Mouse (Mus musculus) heart, embryonic 10.5 days (tissue): ENCODE results near the gene 2010300C02Rik. TPM values are rescaled to one million over a fixed set of nuclear protein-coding genes. Genes with fewer than 3 reads are reported as not detected.

ENCODE experiments used
- DNase-seq: peaks from one replicate; pipeline ENCODE4 v3.0.0-alpha.2; 2017; ENCODE audit warnings: low spot score
- H3K27ac ChIP-seq: fragments of 300-500 bp; sonication (generic); 2 replicates; pipeline ENCODE4 v1.5.1; 2016; ENCODE audit warnings: mild to moderate bottlenecking
- H3K27me3 ChIP-seq: fragments of 300-500 bp; sonication (generic); 2 replicates; pipeline ENCODE4 v1.6.1; 2016; ENCODE audit warnings: mild to moderate bottlenecking; ENCODE audit not compliant: poor library complexity, insufficient read depth, severe bottlenecking
- H3K36me3 ChIP-seq: fragments of 300-500 bp; sonication (generic); 2 replicates; pipeline ENCODE4 v1.6.1; 2016; ENCODE audit warnings: mild to moderate bottlenecking, moderate library complexity
- H3K4me1 ChIP-seq: fragments of 300-500 bp; sonication (generic); 2 replicates; pipeline ENCODE4 v1.6.1; 2016; ENCODE audit warnings: mild to moderate bottlenecking
- H3K4me3 ChIP-seq: fragments of 300-500 bp; sonication (generic); 2 replicates; pipeline ENCODE4 v1.5.1; 2016; ENCODE audit warnings: mild to moderate bottlenecking, moderate library complexity
- H3K9me3 ChIP-seq: fragments of 300-500 bp; sonication (generic); 2 replicates; pipeline ENCODE4 v1.6.1; 2016; ENCODE audit warnings: mild to moderate bottlenecking, moderate library complexity
- whole genome bisulfite sequencing: fragments of 180-500 bp; shearing (Covaris S2); methylation state at CpG from one replicate; pipeline ENCODE4 v1.1.7; 2016; 5-methylcytosine and 5-hydroxymethylcytosine counted together
- polyA plus RNA-seq: library from polyadenylated mRNA; unstranded; fragments of >200 nt; fragmentation: Nextera tagmentation; extraction: Ambion mirVana; gene quantifications from 2 replicates; pipeline ENCODE4 v1.2.1, GENCODE M21; 2016

The 2010300C02Rik gene
- polyA plus RNA-seq, 1 experiment from 2014 or later, result 2.5 TPM

DNA sequence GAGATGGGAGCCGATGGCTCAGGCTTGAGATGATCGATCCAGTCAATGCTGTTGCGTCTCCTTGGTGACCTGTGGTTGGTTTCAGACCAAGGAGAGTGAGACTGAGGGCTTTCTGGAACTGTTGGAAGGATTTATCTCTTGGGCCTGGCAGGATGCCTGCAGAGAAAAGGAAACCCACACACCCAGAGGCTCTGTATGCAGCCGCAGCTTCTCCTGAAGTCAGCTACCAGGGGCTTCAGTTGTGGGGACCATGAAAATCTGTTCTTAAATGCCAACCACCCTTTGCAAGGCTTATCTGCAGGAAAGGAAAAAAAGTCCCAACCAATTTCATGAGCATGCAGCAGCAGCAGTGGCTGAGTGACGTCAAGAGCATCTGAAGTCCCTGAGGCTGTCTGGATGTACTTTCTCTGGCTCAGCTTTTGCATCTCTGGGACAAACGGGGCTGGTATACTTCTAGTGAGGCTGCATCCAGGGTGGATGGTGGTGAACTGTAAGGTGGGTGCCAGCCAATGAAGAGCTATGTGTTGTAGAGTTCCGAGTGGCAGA is 42.8 kb downstream of the 2010300C02Rik start:
- no peaks in the 10 kb centered on the region for H3K9me3 ChIP-seq
- 75% methylated on average over 7 of the region's 7 CpGs for WGBS
- H3K27ac ChIP-seq, result no peak overlapping the region
- no peaks in the 10 kb centered on the region for H3K36me3 ChIP-seq
- no peak overlapping the region for H3K4me3 ChIP-seq
- no peaks in the 10 kb centered on the region; the same call in 1 of the 2 replicates for H3K4me1 ChIP-seq
- DNase-seq, result no peak
- H3K27me3 ChIP-seq, result peaks cover 15% of the 10 kb centered on the region; the same call in 1 of the 2 replicates

DNA sequence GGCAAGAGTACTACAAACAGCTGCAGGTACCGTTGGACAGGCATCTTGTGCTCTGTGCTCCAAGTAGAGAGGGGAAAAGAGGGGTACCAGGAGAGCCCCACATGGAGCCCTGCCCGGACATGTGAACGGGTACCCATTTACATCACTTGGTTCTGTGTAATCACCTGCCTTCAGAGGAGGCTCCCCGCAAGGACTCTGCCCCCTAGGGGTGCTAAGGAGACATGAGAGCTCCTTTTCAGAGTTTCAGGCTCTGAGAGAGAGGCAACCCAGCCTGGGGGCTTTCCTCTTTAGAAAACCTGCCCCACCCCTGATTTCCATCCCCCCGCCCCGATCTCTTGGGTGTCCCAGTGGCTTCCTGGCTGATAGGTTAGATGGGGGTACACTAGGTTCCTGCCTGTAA is 44.4 kb downstream of the 2010300C02Rik start:
- no peaks in the 10 kb centered on the region for H3K9me3 ChIP-seq
- no peaks in the 10 kb centered on the region for H3K36me3 ChIP-seq
- peaks cover 15% of the 10 kb centered on the region; the same call in 1 of the 2 replicates for H3K27me3 ChIP-seq
- H3K27ac ChIP-seq, result no peak overlapping the region
- H3K4me3 ChIP-seq, result no peak overlapping the region
- no peaks in the 10 kb centered on the region; the same call in 1 of the 2 replicates for H3K4me1 ChIP-seq
- WGBS, result 66% methylated on average over 6 of the region's 6 CpGs
- no peak for DNase-seq

DNA sequence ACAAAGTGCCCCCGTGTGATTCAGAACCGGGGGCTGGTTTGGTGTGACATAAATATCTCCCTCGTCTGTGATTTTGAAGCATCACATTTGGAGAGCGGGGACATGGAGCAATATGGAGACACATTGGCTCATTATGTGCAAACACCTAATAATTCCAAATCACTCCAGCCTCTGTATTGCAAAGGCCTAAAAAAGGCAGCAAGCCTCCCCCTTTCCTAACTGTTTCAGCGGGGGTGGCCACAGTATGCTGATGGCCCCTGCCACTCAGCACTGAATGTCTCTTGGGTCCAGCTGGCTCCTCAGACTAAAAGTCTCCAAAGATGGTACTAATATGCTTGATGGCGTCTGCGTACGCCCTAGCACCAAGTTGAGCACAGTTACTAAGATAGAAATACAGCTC is 45.6 kb downstream of the 2010300C02Rik start:
- Histone ChIP-seq H3K4me3 (no peak overlapping the region), H3K9me3 (no peaks in the 10 kb centered on the region), H3K4me1 (no peaks in the 10 kb centered on the region; the same call in 1 of the 2 replicates), H3K36me3 (no peaks in the 10 kb centered on the region), H3K27me3 (peaks cover 15% of the 10 kb centered on the region; the same call in 1 of the 2 replicates), H3K27ac (no peak overlapping the region)
- WGBS, result 85% methylated on average over 8 of the region's 8 CpGs
- no peak for DNase-seq

DNA sequence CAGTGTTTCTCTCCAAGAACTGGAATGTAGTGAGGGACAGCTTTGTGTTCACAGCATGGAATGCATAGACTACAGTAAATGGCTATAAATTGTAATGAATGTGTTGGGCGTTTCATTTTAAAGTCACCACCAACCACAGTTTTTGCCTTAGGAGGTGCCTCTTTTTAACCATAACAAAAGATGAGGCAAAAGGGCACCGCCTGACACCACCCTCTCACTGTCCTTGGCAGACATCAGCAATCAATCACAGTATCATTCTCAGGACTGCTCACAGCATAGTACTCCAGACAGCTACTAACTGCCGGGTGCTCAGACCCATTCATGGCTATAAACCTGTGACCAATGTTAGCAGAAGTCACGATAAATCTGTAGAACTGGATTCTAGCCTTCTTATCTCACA is 48.6 kb downstream of the 2010300C02Rik start:
- Histone ChIP-seq H3K27me3 (peaks cover 9% of the 10 kb centered on the region; the same call in 1 of the 2 replicates), H3K9me3 (no peaks in the 10 kb centered on the region), H3K27ac (no peak overlapping the region), H3K4me1 (no peaks in the 10 kb centered on the region), H3K4me3 (no peak overlapping the region), H3K36me3 (no peaks in the 10 kb centered on the region)
- no peak for DNase-seq
- 62% methylated on average over 4 of the region's 4 CpGs for WGBS

DNA sequence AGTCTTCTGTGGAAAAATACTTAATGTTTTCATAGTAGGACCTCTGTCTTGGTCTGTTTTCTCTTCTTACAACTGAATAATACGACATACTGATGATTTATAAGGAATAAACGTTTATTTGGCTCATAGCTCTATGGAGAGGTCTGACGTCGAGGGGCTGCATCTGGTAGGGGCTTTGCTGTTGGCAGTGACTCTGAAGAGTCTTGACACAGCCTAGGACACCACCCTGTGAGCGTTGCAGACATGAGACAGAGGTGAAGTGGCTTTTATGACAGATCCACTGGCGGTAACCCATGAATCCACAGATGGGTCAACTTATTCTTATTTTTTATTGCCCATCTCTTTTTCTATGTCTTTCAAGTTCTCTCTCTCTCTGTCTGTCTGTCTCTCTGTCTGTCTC is 52.5 kb downstream of the 2010300C02Rik start:
- Histone ChIP-seq H3K36me3 (no peaks in the 10 kb centered on the region), H3K27ac (no peak overlapping the region), H3K4me3 (no peak overlapping the region), H3K4me1 (peaks cover 8% of the 10 kb centered on the region; the same call in 1 of the 2 replicates), H3K9me3 (no peaks in the 10 kb centered on the region), H3K27me3 (0 out of 2 replicates have a peak, but pooled peaks cover 6% of the 10 kb centered on the region)
- no peak for DNase-seq
- WGBS, result 85% methylated on average over 6 of the region's 6 CpGs

DNA sequence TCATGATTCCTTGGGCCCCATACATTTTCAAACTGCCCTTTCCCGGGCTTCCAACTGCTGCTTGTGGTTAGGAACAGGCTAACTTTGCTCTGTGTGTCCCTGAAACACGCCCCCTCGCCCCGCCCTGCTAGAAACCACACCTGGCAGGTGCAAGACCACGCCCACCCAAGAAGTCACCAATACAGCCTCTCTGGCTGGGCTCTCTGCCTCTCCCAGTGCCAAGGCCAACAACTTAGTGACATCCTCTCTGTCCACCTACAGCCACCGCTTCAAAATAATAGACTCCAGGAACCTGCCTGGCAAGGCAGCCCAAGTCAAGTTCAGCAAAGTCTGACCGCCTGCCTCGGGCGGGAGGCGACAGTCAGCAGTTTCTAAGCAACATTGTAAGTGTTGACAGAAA is 53.3 kb downstream of the 2010300C02Rik start:
- peak; percentile 71 for DNase-seq
- WGBS, result 67% methylated on average over 10 of the region's 10 CpGs
- no peak overlapping the region for H3K4me3 ChIP-seq
- H3K9me3 ChIP-seq, result no peaks in the 10 kb centered on the region
- no peak overlapping the region for H3K27ac ChIP-seq
- H3K4me1 ChIP-seq, result peaks cover 8% of the 10 kb centered on the region; the same call in 1 of the 2 replicates
- 0 out of 2 replicates have a peak, but pooled peaks cover 9% of the 10 kb centered on the region for H3K27me3 ChIP-seq
- H3K36me3 ChIP-seq, result no peaks in the 10 kb centered on the region

DNA sequence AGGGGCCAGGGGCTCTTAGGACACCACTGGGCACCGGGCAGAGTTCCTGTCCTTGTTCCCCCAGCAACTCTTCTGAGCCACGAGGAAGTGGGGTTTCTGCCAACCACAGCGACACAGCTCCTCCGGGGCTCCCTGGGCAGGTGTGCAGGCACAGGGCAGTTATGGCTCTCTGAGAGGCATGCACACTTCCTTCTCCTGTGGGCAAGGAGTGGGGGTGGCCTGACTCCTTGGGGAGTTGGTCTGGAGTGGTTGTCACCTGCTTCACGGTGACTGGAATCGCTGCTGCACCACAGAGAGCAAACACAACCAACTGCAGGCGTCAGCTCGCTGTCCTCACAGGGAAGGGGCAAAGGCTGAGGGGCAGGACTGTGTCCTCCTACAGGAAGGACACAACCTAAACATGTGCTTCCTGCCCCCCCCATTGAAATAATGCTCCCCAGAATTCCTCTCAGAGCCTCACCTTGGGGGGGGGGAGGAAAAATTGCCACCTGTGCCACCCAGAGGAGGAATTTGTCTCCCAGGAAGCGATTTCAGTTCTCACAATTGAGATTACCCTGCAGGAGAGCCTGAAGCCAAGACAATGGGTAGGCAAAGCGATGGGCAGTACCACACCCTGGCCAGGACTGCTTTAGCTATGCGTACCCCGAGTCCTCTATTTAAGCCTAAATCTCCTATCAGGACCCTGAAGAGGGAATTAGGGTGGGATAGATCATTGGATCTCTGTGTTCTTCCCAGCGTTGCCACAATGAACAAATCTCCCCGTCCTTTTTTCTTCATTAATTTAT is 54.2 kb downstream of the 2010300C02Rik start:
- Histone ChIP-seq H3K27ac (no peak overlapping the region), H3K4me1 (peaks cover 8% of the 10 kb centered on the region; the same call in 1 of the 2 replicates), H3K4me3 (no peak overlapping the region), H3K36me3 (no peaks in the 10 kb centered on the region), H3K9me3 (no peaks in the 10 kb centered on the region), H3K27me3 (0 out of 2 replicates have a peak, but pooled peaks cover 9% of the 10 kb centered on the region)
- WGBS, result 69% methylated on average over 14 of the region's 14 CpGs
- peak; percentile 53 for DNase-seq

DNA sequence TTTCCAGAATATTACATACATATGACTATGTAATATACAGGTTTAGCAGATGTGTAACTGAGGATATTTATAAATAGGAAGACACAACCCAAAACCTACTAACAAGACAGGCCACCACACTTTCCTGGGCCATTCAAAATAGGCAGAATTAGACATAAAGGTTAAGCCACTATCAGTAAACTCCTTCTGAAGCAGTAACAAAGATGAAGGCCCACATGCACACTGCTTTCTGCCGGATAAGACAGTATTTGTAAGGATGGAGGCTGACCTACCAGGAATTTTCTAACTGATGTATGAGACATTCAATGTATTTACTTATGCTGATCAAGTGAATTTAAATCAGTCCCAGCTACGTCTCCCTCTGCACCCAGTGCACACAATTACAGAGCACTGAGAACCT is 55.4 kb downstream of the 2010300C02Rik start:
- Histone ChIP-seq H3K27ac (no peak overlapping the region), H3K36me3 (no peaks in the 10 kb centered on the region), H3K4me3 (no peak overlapping the region), H3K4me1 (peaks cover 8% of the 10 kb centered on the region; the same call in 1 of the 2 replicates), H3K9me3 (no peaks in the 10 kb centered on the region), H3K27me3 (0 out of 2 replicates have a peak, but pooled peaks cover 9% of the 10 kb centered on the region)
- no peak for DNase-seq
- WGBS, result 91% methylated on average over 2 of the region's 2 CpGs

DNA sequence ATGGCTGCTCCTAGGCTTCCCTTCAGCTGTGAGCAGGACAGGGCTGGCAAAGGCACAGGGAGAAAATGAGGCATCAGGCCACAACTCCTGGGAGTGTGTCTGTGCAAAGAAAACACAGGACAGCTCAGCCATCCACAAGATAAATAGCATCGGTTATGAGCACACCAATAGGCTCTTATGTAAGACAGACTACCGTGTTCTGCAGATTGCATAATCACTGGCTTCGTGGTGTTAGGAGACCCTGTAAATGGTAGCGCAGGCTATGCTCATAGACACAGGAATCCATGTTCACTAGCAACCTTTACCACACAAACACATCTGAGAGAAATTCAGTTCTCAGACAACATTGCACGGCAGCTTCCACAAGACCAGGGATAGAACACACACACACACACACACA is 56.3 kb downstream of the 2010300C02Rik start:
- 80% methylated on average over 5 of the region's 5 CpGs for WGBS
- H3K27me3 ChIP-seq, result 0 out of 2 replicates have a peak, but pooled peaks cover 9% of the 10 kb centered on the region
- H3K36me3 ChIP-seq, result no peaks in the 10 kb centered on the region
- no peak overlapping the region for H3K27ac ChIP-seq
- H3K9me3 ChIP-seq, result no peaks in the 10 kb centered on the region
- no peak for DNase-seq
- H3K4me3 ChIP-seq, result no peak overlapping the region
- H3K4me1 ChIP-seq, result peaks cover 8% of the 10 kb centered on the region; the same call in 1 of the 2 replicates

DNA sequence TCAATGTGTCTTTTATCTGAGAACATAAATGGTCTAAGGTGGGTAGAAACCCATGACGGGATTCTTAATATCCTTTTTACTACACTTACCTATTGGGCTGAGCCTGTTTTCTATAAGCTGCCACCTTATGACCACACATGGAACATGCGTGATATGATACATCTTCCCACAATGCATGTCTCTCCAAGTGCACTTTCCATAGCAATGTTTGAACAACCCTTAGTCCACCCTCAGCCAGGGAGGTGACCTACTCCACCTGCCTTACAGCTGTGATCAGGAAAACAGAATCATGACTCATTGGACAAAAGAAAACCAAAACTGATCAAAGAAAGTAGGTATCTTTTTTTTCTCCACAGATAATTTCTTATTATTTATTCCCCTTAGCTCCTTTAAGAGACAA is 63.9 kb downstream of the 2010300C02Rik start:
- Histone ChIP-seq H3K36me3 (no peaks in the 10 kb centered on the region), H3K4me3 (no peak overlapping the region), H3K27me3 (no peaks in the 10 kb centered on the region), H3K27ac (no peak overlapping the region), H3K4me1 (no peaks in the 10 kb centered on the region), H3K9me3 (0 out of 2 replicates have a peak, but pooled peaks cover 2% of the 10 kb centered on the region)
- DNase-seq, result peak; percentile 25
- 81% methylated on average over 2 of the region's 2 CpGs for WGBS

DNA sequence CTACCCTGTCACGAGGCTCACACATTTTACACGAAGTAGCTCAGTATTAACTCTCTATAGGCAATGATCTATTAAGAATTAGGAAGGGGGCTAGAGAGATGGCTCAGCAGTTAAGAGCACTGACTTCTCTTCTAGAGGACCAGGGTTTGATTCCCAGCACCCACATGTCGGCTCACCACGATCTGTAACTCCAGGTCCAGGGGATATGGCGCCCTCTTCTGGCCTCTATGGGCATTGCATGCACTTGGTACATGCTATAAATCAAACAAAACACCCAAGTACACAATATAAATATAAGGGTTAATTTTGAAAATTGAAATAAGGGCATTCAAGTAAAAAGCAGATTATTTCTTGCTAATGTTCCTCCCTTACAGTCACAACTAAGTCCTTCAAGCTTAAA is 65.9 kb downstream of the 2010300C02Rik start:
- no peak for DNase-seq
- Histone ChIP-seq H3K9me3 (0 out of 2 replicates have a peak, but pooled peaks cover 2% of the 10 kb centered on the region), H3K4me3 (no peak overlapping the region), H3K27me3 (no peaks in the 10 kb centered on the region), H3K36me3 (no peaks in the 10 kb centered on the region), H3K4me1 (no peaks in the 10 kb centered on the region), H3K27ac (no peak overlapping the region)
- 77% methylated on average over 5 of the region's 5 CpGs for WGBS

DNA sequence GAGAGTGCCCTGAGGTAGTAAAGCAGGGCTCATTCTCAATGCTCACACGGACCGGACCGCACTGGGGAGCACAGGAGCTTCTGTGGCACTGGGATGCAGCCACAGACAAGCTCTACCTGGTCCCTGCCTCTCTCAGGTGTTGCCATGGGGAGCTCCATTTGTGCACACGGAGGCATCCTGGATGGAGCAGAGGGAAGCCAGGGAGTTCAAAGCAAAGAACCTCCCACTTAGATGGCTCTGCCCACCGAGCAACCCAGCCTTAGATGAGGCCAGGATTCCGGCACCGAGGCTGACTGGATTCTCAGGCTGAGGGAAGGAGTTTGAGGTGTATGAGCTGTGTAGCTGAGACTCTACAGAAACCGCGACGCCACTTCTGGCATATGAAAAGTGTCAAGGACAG is 72.8 kb downstream of the 2010300C02Rik start:
- Histone ChIP-seq H3K27ac (no peak overlapping the region), H3K4me3 (no peak overlapping the region), H3K4me1 (no peaks in the 10 kb centered on the region), H3K27me3 (no peaks in the 10 kb centered on the region), H3K36me3 (no peaks in the 10 kb centered on the region), H3K9me3 (no peaks in the 10 kb centered on the region)
- peak; percentile 65 for DNase-seq
- WGBS, result 84% methylated on average over 10 of the region's 10 CpGs

DNA sequence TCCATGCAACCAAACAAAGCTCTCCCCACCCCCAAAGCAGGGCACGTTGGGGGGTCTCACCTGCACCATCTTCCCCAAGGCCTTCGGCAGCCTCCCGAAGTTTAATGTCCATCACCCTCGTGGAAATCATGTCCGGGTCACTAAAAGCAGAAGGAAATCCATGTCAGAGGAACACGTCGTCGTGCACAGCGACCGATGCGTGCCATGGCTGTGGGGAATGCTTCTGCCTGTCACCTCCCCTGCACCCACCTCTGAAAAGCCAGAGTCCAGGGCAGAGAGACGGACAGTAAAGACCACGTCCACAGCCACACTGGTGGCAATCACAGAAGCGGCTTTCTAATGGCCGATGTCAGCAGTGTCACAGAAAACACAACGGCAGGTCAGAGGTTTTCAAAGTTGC is 75.4 kb downstream of the 2010300C02Rik start:
- H3K9me3 ChIP-seq, result no peaks in the 10 kb centered on the region
- no peaks in the 10 kb centered on the region for H3K36me3 ChIP-seq
- H3K27me3 ChIP-seq, result no peaks in the 10 kb centered on the region
- H3K27ac ChIP-seq, result no peak overlapping the region
- H3K4me3 ChIP-seq, result no peak overlapping the region
- H3K4me1 ChIP-seq, result no peaks in the 10 kb centered on the region
- DNase-seq, result peak; percentile 59
- 87% methylated on average over 16 of the region's 16 CpGs for WGBS
